Mouse (Mus musculus): ENCODE measurements at regions not wholly inside any gene's neighbourhood (a gene's known extent, or its start where the extent isn't known, plus 50 kb on each side); places are given as distances from the start of the nearest gene placed in this dataset.

DNA sequence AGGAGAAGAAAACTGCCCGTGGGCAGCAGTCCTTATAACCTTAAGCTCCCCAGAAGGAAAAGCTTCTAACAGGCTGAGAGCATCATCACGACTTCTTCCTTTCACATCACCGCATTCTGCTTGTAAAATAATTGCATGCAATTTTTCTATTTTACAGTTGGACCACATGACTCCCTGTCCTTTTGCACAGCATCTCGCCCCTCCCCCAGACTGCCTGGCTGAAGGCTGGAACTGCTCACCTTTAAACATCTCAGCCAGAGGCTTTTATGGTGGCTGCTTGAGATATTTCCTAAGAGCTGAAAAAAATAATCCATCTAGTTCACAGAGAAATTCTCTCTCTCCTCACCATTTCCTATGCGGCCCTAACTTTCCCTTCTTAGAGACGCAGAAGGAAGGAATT is 164.4 kb upstream of the Itga1 start:
- Histone ChIP-seq H3K36me3 (replicated peaks in 1 of 2; ENCODE audit: control insufficient read depth in 1 of 2, insufficient read depth in 1 of 2, low read length in 1 of 2) (no peaks in the 10 kb centered on the region), H3K9me3 (replicated peaks; ENCODE audit: low read length) (no peaks in the 10 kb centered on the region), H3K79me2 (replicated peaks; ENCODE audit: control insufficient read depth, extremely low read depth, insufficient read depth, poor library complexity, severe bottlenecking) (no peaks in the 10 kb centered on the region), H3K4me3 (replicated peaks in 1 of 3; ENCODE audit: low read depth in 2 of 3, low read length in 2 of 3, poor library complexity in 1 of 3) (no peak overlapping the region), H3K27ac (ENCODE audit: insufficient read depth, low read depth) (no peak overlapping the region), H3K27me3 (replicated peaks) (no peaks in the 10 kb centered on the region), H3K4me1 (ENCODE audit: control insufficient read depth in 1 of 2, insufficient read depth in 2 of 2) (no peaks in the 10 kb centered on the region), H3K4me2 (ENCODE audit: insufficient read depth, low read depth, poor library complexity, severe bottlenecking) (no peak overlapping the region), H3K9ac (ENCODE audit: insufficient read depth, low read depth) (no peak overlapping the region)
- TF ChIP-seq ZC3H11A (IDR thresholded peaks at IDR 0.05; ENCODE audit: low read depth, low read length): no peak
- dilution Hi-C loops (cut with MboI; ENCODE audit: extremely low pct_ligation_motif_present, extremely low pct_unique_long_range_greater_than_20kb, low sequenced_read_pairs): no loop called here
- DNase-seq (ENCODE audit: extremely low read depth): no peak
- in situ Hi-C loops (cut with MboI; ENCODE audit: low pct_ligation_motif_present, low pct_unique_long_range_greater_than_20kb, low sequenced_read_pairs): no loop called here

DNA sequence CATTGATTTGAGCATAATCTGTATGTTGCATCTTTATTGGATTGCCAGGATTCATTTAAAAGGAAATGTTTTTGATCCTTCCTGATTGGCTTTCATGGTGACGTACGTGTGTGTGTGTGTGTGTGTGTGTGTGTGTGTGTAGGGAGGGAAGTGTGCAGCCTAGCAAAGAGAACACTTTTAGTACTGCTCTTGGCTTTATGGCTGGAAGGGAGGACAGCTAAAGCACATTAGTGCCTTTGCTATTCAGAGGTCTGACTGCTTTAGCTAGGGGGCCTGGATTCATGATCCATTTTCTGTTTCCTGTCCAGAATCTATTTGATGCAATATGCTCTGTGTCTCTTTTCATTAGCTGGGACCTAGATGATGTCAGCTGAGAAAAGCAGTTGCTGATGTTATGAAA is 155.6 kb upstream of the Itga1 start:
- H3K4me3 ChIP-seq (replicated peaks in 1 of 3; ENCODE audit: low read depth in 2 of 3, low read length in 2 of 3, poor library complexity in 1 of 3): no peak overlapping the region
- in situ Hi-C loops (cut with MboI; ENCODE audit: low pct_ligation_motif_present, low pct_unique_long_range_greater_than_20kb, low sequenced_read_pairs): no loop called here
- no peaks in the 10 kb centered on the region for H3K36me3 ChIP-seq (replicated peaks in 1 of 2; ENCODE audit: control insufficient read depth in 1 of 2, insufficient read depth in 1 of 2, low read length in 1 of 2)
- no peaks in the 10 kb centered on the region for H3K79me2 ChIP-seq (replicated peaks; ENCODE audit: control insufficient read depth, extremely low read depth, insufficient read depth, poor library complexity, severe bottlenecking)
- DNase-seq (ENCODE audit: extremely low read depth): no peak
- H3K9ac ChIP-seq (ENCODE audit: insufficient read depth, low read depth): no peak overlapping the region
- no peak overlapping the region for H3K4me2 ChIP-seq (ENCODE audit: insufficient read depth, low read depth, poor library complexity, severe bottlenecking)
- no peaks in the 10 kb centered on the region for H3K27me3 ChIP-seq (replicated peaks)
- H3K4me1 ChIP-seq (ENCODE audit: control insufficient read depth in 1 of 2, insufficient read depth in 2 of 2): no peaks in the 10 kb centered on the region
- H3K27ac ChIP-seq (ENCODE audit: insufficient read depth, low read depth): no peak overlapping the region
- dilution Hi-C loops (cut with MboI; ENCODE audit: extremely low pct_ligation_motif_present, extremely low pct_unique_long_range_greater_than_20kb, low sequenced_read_pairs): no loop called here
- TF ChIP-seq PAX5 (IDR thresholded peaks at IDR 0.05; ENCODE audit: low read length) (no peak), TBP (conservative IDR thresholded peaks at IDR 0.05; ENCODE audit: low read depth, low read length) (no peak), MXI1 (IDR thresholded peaks at IDR 0.05; ENCODE audit: low read depth, low read length) (no peak), ZKSCAN1 (IDR thresholded peaks at IDR 0.05; ENCODE audit: borderline replicate concordance, low read depth, low read length) (no peak), KAT2A (IDR thresholded peaks at IDR 0.05; ENCODE audit: insufficient replicate concordance, low read length) (no peak), CTCF (conservative IDR thresholded peaks at IDR 0.05 in 1 of 2, IDR thresholded peaks at IDR 0.05 in 1 of 2; ENCODE audit: low read depth in 2 of 2, low read length in 2 of 2) (no peak)
- H3K9me3 ChIP-seq (replicated peaks; ENCODE audit: low read length): no peaks in the 10 kb centered on the region

DNA sequence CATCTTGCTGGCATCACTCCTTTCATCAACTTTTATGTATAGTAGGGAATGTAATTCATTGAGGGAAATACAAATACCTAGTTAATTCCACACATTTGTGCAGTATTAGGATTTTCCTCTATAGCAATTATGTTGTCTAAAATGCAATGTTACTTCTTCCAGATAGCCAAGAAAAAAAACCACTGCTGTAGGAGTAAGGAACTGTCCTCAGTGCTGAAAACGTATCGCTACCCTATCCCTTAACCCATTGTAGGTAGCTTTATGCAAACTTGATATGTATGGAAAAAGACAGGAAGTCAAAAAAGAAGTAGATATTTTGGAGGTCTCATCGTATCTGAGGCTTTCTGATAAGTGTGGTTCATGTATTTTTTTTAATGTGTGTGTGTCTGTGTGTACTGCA is 150.8 kb upstream of the Itga1 start:
- no peak overlapping the region for H3K4me2 ChIP-seq (ENCODE audit: insufficient read depth, low read depth, poor library complexity, severe bottlenecking)
- in situ Hi-C loops (cut with MboI; ENCODE audit: low pct_ligation_motif_present, low pct_unique_long_range_greater_than_20kb, low sequenced_read_pairs) (no loop called here), dilution Hi-C loops (cut with MboI; ENCODE audit: extremely low pct_ligation_motif_present, extremely low pct_unique_long_range_greater_than_20kb, low sequenced_read_pairs) (no loop called here)
- DNase-seq (ENCODE audit: extremely low read depth): no peak
- no peaks in the 10 kb centered on the region for H3K36me3 ChIP-seq (replicated peaks in 1 of 2; ENCODE audit: control insufficient read depth in 1 of 2, insufficient read depth in 1 of 2, low read length in 1 of 2)
- TF ChIP-seq ELF1 (IDR thresholded peaks at IDR 0.05; ENCODE audit: low read depth, low read length) (no peak), JUND (conservative IDR thresholded peaks at IDR 0.05; ENCODE audit: low read depth, low read length) (no peak), ZNF384 (IDR thresholded peaks at IDR 0.05; ENCODE audit: low read depth, low read length) (no peak), BHLHE40 (IDR thresholded peaks at IDR 0.05; ENCODE audit: low read depth, low read length) (no peak), MAZ (IDR thresholded peaks at IDR 0.05; ENCODE audit: low read depth, low read length) (no peak), USF1 (IDR thresholded peaks at IDR 0.05; ENCODE audit: low read depth, low read length) (no peak), CHD1 (IDR thresholded peaks at IDR 0.05; ENCODE audit: low read depth, low read length) (no peak), ZC3H11A (IDR thresholded peaks at IDR 0.05; ENCODE audit: low read depth, low read length) (no peak), POLR2AphosphoS2 (IDR thresholded peaks at IDR 0.05; ENCODE audit: low read depth, low read length) (no peak), SMC3 (IDR thresholded peaks at IDR 0.05; ENCODE audit: low read depth, low read length) (no peak), E2F4 (IDR thresholded peaks at IDR 0.05; ENCODE audit: insufficient replicate concordance, low read depth, low read length) (no peak), ZKSCAN1 (IDR thresholded peaks at IDR 0.05; ENCODE audit: borderline replicate concordance, low read depth, low read length) (no peak), ETS1 (conservative IDR thresholded peaks at IDR 0.05; ENCODE audit: low read depth, low read length) (no peak), HCFC1 (IDR thresholded peaks at IDR 0.05; ENCODE audit: low read depth, low read length) (no peak), CHD2 (IDR thresholded peaks at IDR 0.05; ENCODE audit: low read length) (no peak), TCF12 (IDR thresholded peaks at IDR 0.05; ENCODE audit: low read depth, low read length) (no peak), SIN3A (IDR thresholded peaks at IDR 0.05; ENCODE audit: low read length) (no peak), TBP (conservative IDR thresholded peaks at IDR 0.05; ENCODE audit: low read depth, low read length) (no peak), EP300 (IDR thresholded peaks at IDR 0.05; ENCODE audit: low read length) (no peak), KAT2A (IDR thresholded peaks at IDR 0.05; ENCODE audit: insufficient replicate concordance, low read length) (no peak)
- H3K4me3 ChIP-seq (replicated peaks in 1 of 3; ENCODE audit: low read depth in 2 of 3, low read length in 2 of 3, poor library complexity in 1 of 3): no peak overlapping the region
- H3K9ac ChIP-seq (ENCODE audit: insufficient read depth, low read depth): no peak overlapping the region
- no peaks in the 10 kb centered on the region for H3K79me2 ChIP-seq (replicated peaks; ENCODE audit: control insufficient read depth, extremely low read depth, insufficient read depth, poor library complexity, severe bottlenecking)
- no peaks in the 10 kb centered on the region for H3K9me3 ChIP-seq (replicated peaks; ENCODE audit: low read length)
- no peaks in the 10 kb centered on the region for H3K4me1 ChIP-seq (ENCODE audit: control insufficient read depth in 1 of 2, insufficient read depth in 2 of 2)
- H3K27me3 ChIP-seq (replicated peaks): no peaks in the 10 kb centered on the region
- no peak overlapping the region for H3K27ac ChIP-seq (ENCODE audit: insufficient read depth, low read depth)
